Mouse (Mus musculus) megakaryocyte, adult 5-6 weeks (primary cell): Measurements from ENCODE around the gene Phactr4. TPM values are rescaled to one million over a fixed set of nuclear protein-coding genes. Genes with fewer than 3 reads are reported as not detected.
"Not testable (repeated sequence)": the region's sequence is repeated elsewhere in the genome, so short reads cannot be mapped to it uniquely, and the experiment has no call there.

ENCODE experiments used
- ATAC-seq: 2 replicates; pipeline ENCODE4 v1.8.0; 2016; ENCODE audit warnings: mild to moderate bottlenecking, inconsistent platforms; ENCODE audit not compliant: poor library complexity, severe bottlenecking
- total RNA-seq, 2 experiments: library from RNA; stranded (forward) in 1 of 2; stranded (reverse) in 1 of 2; fragments of 153-499, 151-499 nt in 1 of 2; fragments of 221-1000, 200-1000 nt in 1 of 2; gene quantifications; 2 replicates each; pipeline versions ENCODE4 v1.2.3 to v1.2.4; 2015 to 2017

Gene Phactr4
- total RNA-seq, 2 experiments from 2014 or later = 6.6 to 36.3 TPM

DNA sequence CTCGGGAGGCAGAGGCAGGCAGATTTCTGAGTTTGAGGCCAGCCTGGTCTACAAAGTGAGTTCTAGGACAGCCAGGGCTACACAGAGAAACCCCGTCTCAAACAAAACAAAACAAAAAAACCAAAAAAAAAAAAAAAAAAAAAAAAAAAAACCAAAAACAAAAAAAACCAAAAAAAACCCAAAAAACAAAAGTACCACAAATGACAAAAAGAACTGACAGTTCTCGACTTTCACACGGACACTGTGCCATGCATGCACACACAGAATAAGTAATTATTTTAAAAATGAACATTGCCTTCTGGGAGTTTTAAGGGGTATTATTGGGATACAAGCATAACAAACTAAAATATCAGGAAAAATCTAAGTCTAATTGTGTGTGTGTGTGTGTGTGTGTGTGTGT, 9.0 kb downstream of the Phactr4 start:
- ATAC-seq = not testable (repeated sequence)

DNA sequence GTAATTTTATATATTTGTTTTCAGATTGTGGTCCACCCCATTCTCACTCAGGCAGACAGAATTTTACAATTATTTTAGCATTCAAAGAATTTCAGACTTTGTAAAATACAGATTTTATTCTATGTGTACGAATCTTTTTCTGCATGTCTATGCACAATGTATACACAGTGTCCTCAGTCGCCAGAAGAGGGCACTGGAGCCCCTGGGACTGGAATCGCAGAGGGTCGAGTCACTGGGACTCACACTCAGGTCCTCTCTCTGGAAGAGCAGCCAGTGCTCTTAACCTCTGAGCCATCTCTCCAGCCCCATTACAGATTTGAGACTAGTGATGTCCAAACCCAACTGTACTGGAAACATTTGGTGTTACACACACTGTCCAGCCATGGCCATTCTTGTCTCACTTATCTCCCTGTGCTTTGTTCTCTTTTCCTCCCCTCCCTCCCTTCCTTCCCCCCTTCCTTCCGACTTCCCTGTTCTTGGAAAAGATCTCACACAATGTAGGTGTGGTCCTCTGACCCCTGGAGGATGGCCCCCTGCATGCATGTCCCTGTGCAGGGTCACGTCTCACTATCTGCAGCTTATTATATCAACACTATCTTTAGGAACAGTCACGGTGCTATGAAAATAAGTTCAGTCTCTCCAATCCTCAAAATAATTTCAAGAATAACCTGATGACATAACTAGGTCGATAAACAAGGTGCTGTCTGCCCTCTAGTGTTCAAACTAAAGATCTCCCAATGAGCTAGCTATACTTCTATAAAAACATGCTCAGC, 10.8 kb downstream of the Phactr4 start:
- no peak for ATAC-seq

DNA sequence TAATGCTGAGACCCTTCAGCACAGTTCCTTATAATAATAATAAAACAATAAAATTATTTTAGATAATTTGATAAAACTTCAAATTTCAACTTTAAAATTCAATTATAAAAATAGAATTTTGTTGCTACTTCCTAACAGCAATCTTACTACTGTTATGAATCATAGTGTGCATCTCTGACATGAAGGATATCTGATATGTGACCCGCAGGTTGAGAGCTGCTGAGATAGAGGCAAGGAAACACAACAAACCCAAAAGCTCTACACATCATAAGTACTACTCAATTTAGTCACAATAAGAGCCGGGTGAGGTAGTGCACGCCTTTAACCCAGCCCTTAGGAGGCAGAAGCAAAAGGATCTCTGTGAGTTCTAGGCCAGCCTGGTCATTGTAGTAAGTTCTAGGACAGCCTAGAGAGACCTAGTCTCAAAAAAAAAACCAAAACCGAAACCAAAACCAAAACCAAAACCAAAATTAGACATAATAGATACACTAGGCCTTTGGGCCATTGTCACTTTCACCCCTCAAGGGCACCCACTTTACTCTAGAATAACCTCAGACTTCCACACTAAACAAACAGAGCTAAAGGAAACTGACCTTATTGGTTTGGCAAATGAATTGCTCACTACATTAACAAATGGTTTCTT, 12.6 kb downstream of the Phactr4 start:
- no peak for ATAC-seq

DNA sequence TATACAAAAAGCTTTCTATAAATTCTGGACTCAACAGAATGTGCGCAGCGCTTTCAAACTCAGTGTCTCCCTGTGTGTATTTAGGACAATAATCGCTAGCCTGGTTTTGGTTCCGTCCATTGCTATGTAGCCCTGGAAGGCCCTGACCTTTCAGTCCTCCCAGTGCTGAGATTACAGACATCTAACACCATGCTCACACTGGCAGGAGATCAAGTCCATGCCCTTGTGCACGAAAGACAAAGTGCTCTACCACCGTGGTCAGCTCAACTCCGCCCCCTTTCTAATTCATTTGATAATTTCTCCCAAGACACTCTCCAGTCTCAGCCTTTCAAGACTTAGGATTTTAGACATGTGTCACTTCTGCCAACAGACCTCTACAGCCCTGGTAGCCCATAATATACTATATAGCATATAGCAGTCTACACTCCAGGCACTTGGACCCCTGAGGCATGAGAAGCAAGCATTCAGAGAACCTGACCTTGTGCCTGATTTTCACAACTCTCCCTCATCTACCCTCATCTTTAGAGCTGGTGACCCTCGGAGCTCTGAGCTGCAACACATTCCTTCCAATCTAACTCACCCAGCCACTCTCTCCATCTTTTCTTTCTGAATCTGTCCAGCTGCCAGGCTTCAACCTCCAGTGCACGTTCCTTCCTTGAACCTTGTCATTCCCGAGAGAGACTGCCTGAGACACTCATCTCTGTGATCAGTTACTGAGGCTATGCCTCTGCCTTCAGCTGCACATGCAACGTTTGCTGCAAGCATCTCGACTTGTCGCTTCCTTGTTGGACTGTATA, 15.7 kb downstream of the Phactr4 start:
- no peak for ATAC-seq

DNA sequence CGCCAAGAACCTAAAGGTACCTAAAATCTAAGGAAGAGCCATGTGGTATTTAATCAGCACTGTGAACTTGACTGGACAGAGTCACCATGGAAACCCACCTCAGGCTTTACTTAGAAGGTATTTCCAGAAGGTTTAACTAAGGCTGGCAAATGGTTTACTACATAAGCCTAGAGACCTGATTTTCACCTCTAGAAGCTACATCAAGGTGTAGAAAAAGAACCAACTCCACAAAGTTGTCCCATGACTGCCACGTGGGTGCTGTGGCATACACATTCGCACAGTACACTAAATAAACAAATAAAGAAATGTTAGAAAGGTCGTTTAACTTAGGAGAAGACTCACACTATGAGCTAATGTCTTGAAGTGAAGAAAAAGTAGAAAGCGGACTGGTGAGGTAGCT, 17.7 kb downstream of the Phactr4 start:
- no peak for ATAC-seq

DNA sequence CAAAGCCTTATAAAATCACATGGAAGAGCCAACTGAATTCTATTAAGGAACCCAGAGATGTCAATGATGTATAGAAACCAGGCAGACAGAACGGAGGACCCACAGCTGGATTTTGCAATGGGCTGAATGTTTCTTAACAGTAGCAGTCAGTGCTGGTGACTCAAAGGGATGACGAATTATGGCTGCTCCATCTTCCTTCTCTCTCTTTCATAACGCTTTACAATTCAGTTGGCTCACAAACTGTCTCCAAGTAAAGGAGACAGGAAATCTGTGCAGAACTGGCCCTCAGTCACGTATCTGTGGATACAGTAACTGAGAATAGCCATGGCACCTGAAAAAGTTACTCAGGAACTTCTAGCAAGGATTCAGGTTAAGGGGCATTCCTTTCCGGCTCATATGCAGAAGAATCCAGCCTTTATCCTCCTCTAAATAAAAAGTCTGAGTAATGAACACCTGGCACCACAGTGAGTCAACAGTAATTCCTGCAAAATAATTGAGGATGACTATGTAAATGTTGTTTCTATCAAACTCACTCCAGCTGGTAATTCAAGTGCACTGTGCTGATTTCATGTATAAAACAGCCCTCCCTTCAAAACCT, 19.1 kb downstream of the Phactr4 start:
- peak; percentile 63 for ATAC-seq

DNA sequence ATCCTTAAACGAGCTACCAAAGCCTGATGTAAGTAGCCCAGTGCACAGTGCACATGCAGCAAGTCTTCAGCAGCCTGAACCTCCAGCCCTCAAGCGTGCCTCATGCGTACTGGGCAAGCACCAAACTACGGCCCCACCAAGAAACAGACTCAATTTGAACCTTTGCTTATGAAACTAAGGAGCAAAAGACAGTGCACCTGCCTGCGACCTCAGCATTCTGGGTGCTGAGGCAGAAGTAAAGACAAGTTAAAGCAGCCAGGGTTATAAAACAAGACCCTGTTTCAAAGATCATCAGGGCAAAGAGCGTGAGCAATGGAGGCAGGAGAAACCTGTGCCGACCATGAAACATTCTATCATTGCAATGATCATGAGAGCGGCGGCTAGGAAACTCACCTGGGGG, 21.3 kb downstream of the Phactr4 start:
- no peak for ATAC-seq

DNA sequence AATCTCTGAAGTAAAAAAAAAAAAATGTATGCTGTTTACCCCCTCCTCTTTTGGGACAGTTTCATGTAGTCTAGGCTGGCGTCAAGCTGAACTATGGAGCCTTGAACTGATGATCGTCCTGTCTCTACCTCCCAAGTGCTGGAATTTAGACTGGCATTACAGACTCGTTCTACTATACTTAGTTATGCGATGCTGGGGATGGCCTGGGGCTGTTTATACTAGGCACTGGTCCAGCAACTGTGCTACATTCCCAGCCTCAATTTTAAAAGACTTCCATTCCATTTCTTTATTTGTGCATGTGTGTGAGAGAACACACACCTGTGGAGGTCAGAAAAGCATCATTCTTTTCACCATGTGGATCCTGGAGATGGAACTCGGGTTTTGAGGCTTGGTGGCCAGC, 23.4 kb downstream of the Phactr4 start:
- no peak for ATAC-seq

DNA sequence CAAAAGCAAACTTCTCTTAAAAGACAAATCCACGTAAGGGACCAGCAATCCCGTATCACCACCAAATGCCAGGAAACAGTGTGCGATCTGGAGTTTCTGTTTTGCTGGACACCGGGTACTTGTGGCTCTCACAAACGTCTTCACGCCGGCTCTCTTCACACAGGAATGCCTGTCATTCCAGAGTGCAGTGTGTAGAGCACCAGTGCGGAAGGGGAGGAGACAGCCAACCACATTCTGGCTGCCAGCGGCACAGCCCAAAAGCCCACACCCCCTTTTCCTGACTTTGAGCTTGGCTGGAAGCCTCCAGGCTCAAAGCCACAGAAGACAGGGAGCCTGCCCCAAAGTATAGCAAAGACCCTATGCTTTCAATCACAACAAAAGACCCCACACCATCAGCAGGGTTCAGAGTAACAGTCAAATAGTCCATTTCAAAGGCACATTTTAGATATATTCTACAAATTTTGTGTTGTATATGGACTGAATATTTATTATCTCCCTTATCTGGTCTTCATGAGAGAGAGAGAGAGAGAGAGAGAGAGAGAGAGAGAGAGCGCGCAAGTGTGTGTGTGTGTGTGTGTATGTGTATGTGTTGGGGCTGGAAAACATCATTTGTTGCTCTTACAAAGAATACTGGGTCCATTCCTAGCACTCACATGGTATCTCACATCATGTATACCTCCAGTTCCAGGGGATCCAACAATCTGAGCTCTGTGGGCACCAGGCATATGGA, 24.1 kb downstream of the Phactr4 start:
- ATAC-seq = 0 out of 2 replicates have a peak, but pooled peaks have one; percentile 49

DNA sequence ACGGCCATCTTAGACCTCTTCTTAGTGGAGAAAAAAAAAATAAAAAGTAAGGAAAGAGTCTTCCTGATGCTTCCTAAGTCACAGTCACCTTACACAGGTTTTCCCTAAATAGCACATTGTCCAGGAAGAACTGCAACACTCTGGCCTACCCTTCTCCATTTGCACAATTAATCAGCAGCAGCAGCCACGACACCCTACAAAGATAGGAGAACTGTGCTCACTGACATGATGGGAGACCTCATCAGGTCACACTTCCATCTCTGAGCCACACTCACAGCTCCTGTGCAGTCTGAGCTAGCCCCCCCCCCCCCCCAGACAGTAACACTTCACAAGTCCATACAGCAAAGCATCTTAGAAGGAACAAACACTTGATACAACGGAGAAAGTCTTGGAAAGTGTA, 25.2 kb downstream of the Phactr4 start:
- ATAC-seq = no peak

DNA sequence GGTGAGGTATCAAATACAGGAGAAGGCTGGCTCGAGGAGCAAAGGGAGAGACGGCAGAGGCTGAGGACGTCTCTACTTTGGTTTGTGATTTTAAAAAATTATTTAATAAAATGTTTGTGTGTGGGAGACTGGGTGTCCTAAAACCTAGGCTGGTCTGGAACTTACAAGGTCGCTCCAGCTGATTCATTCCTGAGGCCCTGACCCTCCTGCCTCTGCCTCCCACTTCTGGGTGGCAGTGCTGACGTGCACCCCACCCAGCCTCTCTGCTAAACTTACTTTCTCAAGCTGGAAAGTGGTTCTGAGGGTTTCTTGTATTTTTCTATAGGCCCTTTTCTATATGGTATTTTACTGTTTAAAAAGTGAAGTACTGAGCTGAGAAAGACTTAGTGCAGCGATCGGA, 26.0 kb downstream of the Phactr4 start:
- ATAC-seq = no peak

DNA sequence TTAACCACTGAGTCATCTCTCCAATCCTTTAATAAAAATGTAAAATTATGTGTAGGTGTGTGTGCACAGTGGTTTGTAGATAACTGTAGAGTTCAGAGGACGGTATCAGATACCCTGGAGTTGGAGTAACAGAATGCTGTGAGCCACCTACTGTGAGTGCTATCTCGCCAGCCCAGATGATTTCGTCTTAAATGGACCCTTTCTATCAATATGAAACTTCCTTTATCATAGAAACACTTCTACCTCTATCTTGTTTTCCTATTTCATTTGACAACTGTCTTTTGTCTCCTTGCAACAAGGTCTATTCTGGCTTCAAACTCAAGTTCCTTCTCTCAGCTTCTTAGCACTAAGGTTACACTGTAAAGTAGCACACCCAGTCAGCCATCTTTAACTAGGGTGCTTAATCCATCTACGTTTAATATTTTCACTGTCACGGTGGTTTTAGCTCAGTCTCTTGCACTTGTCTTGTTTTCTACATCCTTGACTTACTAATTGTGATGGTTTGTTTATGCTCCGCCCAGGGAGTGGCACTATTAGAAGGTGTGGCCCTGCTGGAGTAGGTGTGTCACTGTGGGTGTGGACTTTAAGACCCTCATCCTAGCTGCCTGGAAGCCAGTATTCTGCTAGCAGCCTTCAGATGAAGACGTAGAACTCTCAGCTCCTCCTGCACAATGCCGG, 31.1 kb downstream of the Phactr4 start:
- no peak for ATAC-seq

DNA sequence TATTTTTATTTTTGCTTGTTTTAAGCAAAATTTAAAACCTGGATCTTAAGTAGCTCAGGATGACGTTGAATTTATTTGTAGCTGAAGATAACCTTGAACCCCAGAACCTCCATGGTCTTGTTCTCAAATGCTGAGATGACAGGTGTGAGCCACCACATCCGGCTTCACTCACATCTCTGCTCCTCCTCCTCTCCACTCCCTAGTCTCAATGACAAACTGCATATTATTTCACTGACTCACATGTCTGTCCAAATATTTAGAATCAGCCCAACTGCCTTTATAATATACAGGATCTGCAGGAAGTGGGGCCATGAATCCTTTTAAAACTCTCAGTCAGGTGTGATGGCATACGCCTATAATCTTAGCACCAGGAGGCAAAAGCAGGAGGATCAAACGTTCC, 33.0 kb downstream of the Phactr4 start:
- no peak for ATAC-seq

DNA sequence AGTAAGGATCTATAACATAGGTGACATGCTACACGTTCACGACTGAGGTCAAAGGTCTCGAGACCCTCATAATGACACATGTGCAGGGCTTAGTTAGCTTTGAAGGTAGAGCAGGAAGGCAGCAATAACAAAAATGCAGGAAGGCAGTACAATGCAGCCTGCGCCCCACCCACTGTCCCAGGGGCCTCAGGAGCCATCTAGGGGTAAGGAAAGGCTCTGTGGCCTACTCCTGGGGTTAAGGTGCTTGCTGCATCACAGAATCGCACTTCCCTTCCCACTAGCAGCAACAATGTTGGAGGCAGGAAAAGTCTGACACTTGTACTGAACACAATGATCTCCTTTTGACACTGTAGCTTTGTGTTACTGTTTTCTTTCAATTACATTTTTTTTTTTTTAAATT, 34.7 kb downstream of the Phactr4 start:
- no peak for ATAC-seq

DNA sequence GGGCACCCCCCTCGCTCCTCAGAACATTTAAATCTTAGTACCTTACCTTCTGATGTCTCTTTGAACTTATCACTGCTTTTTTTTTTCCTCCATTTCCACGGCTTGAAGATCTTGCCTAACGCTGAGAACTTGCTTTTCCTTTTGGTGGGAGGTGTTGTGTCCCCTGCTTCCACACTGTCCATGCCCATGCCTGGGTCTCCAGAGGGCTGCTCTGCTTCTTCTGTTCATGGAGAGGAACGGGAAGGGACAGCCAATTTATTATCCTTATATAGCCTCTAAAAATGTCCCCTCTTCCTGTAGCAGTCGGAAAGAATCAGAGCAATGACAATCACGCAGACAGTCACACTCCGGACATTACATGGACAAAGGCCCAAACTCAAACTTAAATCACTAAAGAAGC, 35.4 kb downstream of the Phactr4 start:
- no peak for ATAC-seq

DNA sequence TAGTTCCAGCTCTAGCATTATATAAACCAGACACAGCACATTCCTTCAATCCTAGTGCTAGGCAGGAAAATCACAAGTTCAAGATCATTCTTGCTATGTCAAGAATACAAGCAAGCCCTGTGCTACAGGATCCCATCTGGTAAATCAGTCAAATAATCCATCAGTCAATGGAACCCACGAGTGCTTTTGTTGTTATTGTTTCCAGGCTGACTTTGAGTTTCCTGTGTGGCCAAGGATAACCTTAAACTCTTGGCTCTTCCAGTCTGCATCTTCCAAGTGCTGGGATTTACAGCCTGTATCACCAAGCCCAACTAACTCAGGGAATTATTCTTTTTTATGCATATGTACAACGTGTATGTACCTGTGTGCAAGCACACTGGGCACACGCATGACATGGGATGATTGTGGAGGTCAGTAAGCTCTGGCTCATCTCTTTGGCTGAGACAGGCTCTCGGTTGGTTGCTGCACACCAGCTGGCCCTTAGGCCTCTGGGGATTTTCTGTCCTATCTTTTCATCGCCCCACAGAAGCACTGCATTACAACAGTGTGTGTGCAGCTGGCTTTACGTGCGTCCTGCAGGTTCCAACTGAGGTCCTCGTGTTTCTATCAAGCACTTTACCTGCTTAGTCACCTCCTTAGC, 36.4 kb downstream of the Phactr4 start:
- ATAC-seq = no peak

DNA sequence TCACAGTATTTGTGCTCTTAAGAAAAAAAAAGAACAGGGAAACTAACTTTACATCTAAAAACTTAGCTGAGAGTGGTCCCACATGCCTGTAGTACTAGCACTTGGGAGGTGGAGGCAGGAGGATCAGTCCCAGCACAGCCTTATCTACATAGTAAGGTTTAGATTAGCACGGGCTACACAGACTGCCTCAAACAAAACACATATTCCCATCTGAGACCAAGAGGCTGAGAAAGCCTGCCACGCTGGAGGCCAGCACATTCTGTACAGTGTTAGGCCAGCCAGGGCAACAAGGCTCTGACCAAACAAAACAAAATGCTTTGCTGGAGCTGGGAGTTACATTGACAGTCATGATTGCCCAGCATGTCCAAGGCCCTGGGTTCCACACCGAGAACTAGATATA, 38.8 kb downstream of the Phactr4 start:
- no peak for ATAC-seq

DNA sequence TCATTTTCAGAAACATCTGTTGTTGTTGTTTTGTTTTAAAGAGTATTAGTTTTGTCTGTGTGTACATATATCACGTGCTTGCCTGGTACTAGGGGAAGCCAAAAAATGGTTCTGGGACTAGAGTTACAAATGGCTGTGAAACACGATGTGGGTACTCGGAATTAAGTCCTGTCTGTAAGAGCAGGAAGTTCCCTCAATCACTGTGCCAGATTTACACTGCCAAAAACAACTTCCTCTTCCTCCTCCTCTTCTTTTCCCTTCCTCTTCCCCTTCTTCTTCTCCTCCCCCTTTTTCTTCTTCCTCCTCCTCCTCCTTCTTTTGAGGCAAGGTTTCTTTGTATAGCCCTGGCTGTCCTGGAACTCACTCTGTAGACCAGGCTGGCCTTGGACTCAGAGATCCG, 40.0 kb downstream of the Phactr4 start:
- ATAC-seq = no peak

DNA sequence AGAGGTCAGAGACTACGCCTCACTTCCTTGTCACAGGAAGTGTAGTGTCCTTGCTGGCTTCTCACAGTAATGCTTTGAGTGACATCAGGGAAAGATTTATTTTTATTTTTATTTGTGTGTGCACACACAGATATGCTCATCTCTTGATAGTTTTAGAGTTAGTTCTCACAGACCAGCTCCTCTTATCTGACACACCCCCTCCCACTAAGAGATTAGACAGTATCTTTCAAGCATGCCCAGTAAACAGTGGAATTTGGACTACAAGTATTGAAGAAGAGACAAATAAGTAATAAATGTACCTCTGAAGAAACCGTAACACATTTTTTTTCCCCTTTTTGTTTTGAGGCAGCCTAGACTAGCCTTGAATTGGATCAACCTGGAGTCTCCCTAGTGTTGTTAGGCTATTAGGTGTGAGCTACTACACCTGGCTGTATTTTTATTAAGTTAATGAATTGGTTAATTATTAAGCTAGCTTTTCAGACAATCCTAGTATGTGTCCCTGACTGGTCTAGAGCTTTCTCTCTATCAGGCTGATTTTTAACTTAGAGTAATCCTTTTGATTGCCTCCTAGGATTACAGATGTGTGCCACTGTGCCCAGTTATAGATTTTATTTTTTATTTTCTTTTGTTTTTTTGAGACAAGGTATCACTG, 41.2 kb downstream of the Phactr4 start:
- no peak for ATAC-seq
